Mouse (Mus musculus) liver, embryonic 14.5 days (tissue): ENCODE data around the gene Med24. TPM values are rescaled to one million over a fixed set of nuclear protein-coding genes. Genes with fewer than 3 reads are reported as not detected.
A peak's percentile ranks its signal among the peaks of the same experiment; 100 is the strongest.

Experiments
- ATAC-seq: fragments of 200-750 bp; cut with Nextera tagmentation; 2 replicates; pipeline ENCODE4 v1.8.0; 2017; ENCODE audit warnings: moderate number of reproducible peaks, mild to moderate bottlenecking, moderate library complexity; ENCODE audit not compliant: insufficient read depth
- DNase-seq, 3 experiments: peaks; one replicate each; pipeline ENCODE4 v3.0.0-alpha.2; 2012 to 2013; ENCODE audit warnings: low read depth in 3 of 3, low spot score in 3 of 3
- H3K27ac ChIP-seq: fragments of 300-500 bp; sonication (generic); 2 replicates; pipeline ENCODE4 v1.5.1; 2014; ENCODE audit warnings: moderate library complexity, mild to moderate bottlenecking, control low read depth, inconsistent platforms
- H3K27me3 ChIP-seq: fragments of 300-500 bp; sonication (generic); 2 replicates; pipeline ENCODE4 v1.6.1; 2014; ENCODE audit warnings: mild to moderate bottlenecking, low read length, moderate library complexity; ENCODE audit not compliant: control insufficient read depth, insufficient read depth
- H3K36me3 ChIP-seq: fragments of 300-500 bp; sonication (generic); replicated peaks from 2 replicates; pipeline ENCODE4 v1.6.1; 2014; ENCODE audit warnings: low read depth; ENCODE audit not compliant: control insufficient read depth, insufficient read depth
- H3K4me1 ChIP-seq, 2 experiments: fragments of 200-500 bp in 1 of 2; fragments of 300-500 bp in 1 of 2; sonication (generic) in 1 of 2; replicated peaks; 2 replicates each; pipeline ENCODE4 v1.6.1; 2012 to 2014; ENCODE audit warnings: antibody characterized with exemption in 1 of 2, inconsistent platforms in 1 of 2, low read length in 1 of 2; ENCODE audit not compliant: control insufficient read depth in 2 of 2, insufficient read depth in 2 of 2
- H3K4me2 ChIP-seq: fragments of 300-500 bp; sonication (generic); 2 replicates; pipeline ENCODE4 v1.6.1; 2014; ENCODE audit warnings: low read depth, mild to moderate bottlenecking, control low read depth, moderate library complexity
- H3K4me3 ChIP-seq, 2 experiments: fragments of 200-500 bp in 1 of 2; fragments of 300-500 bp in 1 of 2; sonication (generic) in 1 of 2; 2 replicates each; pipeline ENCODE4 v1.5.1; 2012 to 2014; ENCODE audit warnings: low read depth in 2 of 2, low read length in 2 of 2, mild to moderate bottlenecking in 2 of 2, control low read depth in 1 of 2, inconsistent platforms in 1 of 2, moderate library complexity in 1 of 2; ENCODE audit not compliant: insufficient read depth in 1 of 2
- H3K9ac ChIP-seq: fragments of 300-500 bp; sonication (generic); replicated peaks from 2 replicates; pipeline ENCODE4 v1.6.1; 2014; ENCODE audit warnings: mild to moderate bottlenecking, control low read depth, moderate library complexity
- H3K9me3 ChIP-seq: fragments of 300-500 bp; sonication (generic); 2 replicates; pipeline ENCODE4 v1.6.1; 2016; ENCODE audit warnings: low read length, mixed read lengths; ENCODE audit not compliant: control insufficient read depth
- CTCF ChIP-seq: IDR thresholded peaks from 2 replicates; pipeline ENCODE4 v1.5.1; 2016; ENCODE audit warnings: antibody characterized with exemption, low read depth, control low read depth
- EP300 ChIP-seq: IDR thresholded peaks from 2 replicates; pipeline ENCODE4 v1.6.1; 2016; ENCODE audit warnings: antibody characterized with exemption, low read depth
- WGBS: fragments of 180-500 bp; shearing (Covaris S2); extraction: QIAGEN DNeasy Blood & Tissue Kit; methylation state at CpG from one replicate; pipeline ENCODE4 v1.1.7; 2014; ENCODE audit not compliant: insufficient replicate concordance; 5-methylcytosine and 5-hydroxymethylcytosine counted together
- polyA plus RNA-seq, 2 experiments: library from polyadenylated mRNA; depleted of rRNA in 1 of 2; stranded (reverse) in 1 of 2; unstranded in 1 of 2; fragments of >200 nt; fragmentation: Nextera tagmentation in 1 of 2; extraction: Ambion mirVana in 1 of 2; gene quantifications; 2 replicates each; pipeline versions ENCODE4 v1.2.1 to v1.2.3; 2012 to 2014

Med24 gene
- polyA plus RNA-seq, 2 experiments: 21.3 to 25.0 TPM

DNA sequence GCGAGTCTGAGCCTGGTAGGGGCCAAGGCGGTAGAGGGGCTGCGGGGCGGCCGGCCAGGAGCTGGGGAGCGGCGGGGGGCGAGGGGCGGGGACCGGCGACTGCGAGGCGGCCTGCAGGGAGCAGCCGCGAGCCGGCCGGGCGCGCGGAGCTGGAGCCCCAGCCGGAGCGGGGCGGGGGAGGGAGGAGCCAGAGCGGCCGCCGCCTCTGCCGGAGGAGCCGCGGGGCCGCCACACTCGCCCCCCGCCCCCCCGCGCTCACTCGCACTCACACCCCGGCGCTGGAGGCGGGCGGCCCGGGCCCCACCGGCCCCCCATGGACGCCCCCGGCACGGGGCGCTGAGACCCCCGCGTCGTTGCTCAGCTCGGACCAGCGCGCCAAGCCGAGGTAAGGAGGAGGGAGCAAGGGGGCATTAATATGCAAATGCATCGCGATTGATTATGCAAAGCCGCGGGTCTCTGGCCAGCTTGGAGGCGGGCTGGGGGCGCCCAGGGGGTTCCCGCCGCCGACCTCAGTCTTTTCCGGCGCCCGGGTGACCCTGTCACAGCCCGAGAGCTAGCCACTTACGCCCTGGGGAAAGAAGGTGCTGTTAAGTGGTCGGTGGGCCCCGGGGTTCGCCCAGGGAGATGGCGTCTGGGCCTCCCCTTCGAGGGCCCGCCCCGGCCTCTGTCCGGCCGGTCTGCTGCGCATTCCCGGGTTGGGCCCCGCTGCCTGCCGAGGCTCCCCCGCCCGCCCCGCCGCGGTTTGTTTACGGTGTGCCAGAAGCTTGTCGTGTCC is 12.6 kb upstream of the Med24 start:
- Histone ChIP-seq H3K9me3 (no peaks in the 10 kb centered on the region), H3K27me3 (no peaks in the 10 kb centered on the region), H3K9ac (peak overlapping the region; percentile 90), H3K36me3 (no peaks in the 10 kb centered on the region), H3K4me1 (peaks cover 44 to 60% of the 10 kb centered on the region in 2 experiments), H3K4me3 (peak overlapping the region; percentile 89 to 91), H3K4me2 (peak overlapping the region; percentile 81), H3K27ac (peak overlapping the region; percentile 78)
- no peak for TF ChIP-seq EP300
- no peak; the same call in 1 of the 2 replicates for TF ChIP-seq CTCF
- peak; percentile 75 for ATAC-seq
- WGBS: under 1% methylated on average over 83 of the region's 86 CpGs
- DNase-seq: peak in 1 of 3 experiments; percentile 59

DNA sequence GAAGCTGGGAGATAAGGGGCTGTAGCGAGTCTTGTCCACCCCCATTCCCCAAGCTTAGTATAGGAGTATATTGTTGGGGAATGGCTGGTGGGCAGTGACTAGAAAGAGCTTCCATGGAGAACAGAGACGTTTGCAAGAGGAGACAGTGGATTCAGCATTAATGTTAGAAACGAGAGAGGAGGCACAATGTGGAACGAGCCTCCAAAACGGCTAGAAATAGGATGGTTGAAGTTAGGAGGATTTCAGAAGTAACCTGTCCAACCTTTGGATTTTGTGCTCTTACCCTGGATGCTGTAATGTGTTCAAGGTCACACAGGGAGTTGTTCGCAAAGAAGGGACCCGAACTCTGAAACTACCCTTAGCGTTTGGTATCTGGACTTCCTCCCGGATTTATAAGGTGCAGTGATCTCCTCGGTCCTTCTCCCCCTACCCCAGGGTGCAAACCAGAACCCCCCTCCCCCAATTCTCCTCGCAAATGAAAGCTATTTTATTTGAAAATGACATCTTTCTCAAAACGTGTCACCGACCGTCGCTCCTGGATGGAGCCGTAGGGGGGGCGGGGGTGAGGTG is 11.9 kb upstream of the Med24 start:
- TF ChIP-seq CTCF (no peak; the same call in 1 of the 2 replicates), EP300 (no peak)
- Histone ChIP-seq H3K27ac (peak overlapping the region; percentile 78), H3K4me3 (peak overlapping the region; percentile 72 to 89), H3K36me3 (no peaks in the 10 kb centered on the region), H3K4me1 (peaks cover 37 to 53% of the 10 kb centered on the region in 2 experiments), H3K27me3 (no peaks in the 10 kb centered on the region), H3K9ac (peak overlapping the region; percentile 78), H3K4me2 (peak overlapping the region; percentile 81), H3K9me3 (no peaks in the 10 kb centered on the region)
- WGBS: 0% methylated on average over 17 of the region's 17 CpGs
- DNase-seq: no peak
- ATAC-seq: peak; percentile 10; the same call in 1 of the 2 replicates

DNA sequence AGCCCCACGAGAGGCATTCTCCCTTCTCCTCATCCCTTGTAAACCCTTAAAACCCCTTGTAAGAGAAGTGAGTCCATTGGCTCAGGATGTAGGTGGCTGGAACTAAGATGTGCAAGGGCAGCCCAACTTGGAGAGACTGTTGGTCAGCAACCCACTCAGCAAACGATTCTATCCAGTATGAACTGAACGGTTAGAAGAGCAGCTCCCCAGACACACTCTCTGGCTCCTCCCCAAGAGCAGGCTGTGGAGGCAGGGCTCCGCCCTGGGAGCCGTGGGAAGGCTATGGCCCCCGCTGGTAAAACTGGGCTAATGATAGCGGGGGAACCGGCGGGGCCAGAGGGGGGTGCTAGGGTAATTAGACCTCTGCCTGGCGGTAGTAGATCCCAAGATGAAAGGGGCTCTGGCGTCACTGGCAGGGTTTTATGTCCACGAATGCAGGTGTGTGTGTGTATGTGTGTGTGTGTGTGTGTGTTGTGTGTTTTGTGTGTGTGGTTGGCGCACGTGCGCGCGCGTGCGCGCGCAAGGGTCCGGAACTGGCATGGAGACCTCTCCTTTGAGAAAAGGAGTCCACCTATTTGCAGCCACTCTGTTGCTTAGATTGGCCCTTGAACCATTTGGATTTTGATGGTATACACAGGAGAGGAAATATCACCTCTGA is 11.3 kb upstream of the Med24 start, which contains the start of gene Thra:
Thra (plus strand) TSS at position 246 of the 658 bp plus-strand sequence.
- Histone ChIP-seq H3K4me3 (peak within 1 kb of the TSS; percentile 72 to 89), H3K9ac (peak within 1 kb of the TSS; percentile 78), H3K9me3 (no peaks in the 10 kb centered on the region), H3K27me3 (no peaks in the 10 kb centered on the region), H3K4me1 (peaks cover 36 to 47% of the 10 kb centered on the region in 2 experiments), H3K4me2 (peak within 1 kb of the TSS; percentile 81), H3K36me3 (no peaks in the 10 kb centered on the region), H3K27ac (peak within 1 kb of the TSS; percentile 78)
- DNase-seq (peak in 2 of 3 experiments; percentile 63 to 64), ATAC-seq (peak; percentile 77)
- WGBS: under 1% methylated on average over 22 of the region's 22 CpGs
- no peak for TF ChIP-seq CTCF
- no peak for TF ChIP-seq EP300

DNA sequence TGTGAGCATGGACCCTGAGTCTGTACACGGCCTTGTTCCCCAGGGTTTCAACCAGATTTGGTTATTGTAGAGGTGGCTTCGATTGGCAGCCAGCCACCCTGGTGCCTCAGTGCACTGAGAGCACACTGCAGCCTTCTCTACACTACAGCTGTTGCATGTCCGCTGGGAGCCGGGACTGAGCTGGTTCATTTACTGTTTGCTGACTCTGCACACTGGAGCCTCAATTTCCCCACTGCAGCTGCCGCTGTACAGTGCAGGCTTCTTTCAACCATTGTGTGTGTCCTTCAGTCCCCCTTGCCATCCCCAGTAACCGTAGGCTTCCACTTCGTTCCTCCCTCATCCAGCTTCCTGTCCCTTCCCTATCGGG is 10.8 kb upstream of the Med24 start:
- peak; percentile 16; the same call in 1 of the 2 replicates for ATAC-seq
- H3K36me3 ChIP-seq: no peaks in the 10 kb centered on the region
- no peak for TF ChIP-seq CTCF
- TF ChIP-seq EP300: no peak
- H3K4me2 ChIP-seq: peak overlapping the region; percentile 81
- WGBS: 18% methylated on average over 8 of the region's 8 CpGs
- H3K9ac ChIP-seq: peak overlapping the region; percentile 78
- H3K27ac ChIP-seq: peak overlapping the region; percentile 78
- H3K4me3 ChIP-seq: peak overlapping the region; percentile 72 to 89
- DNase-seq: no peak
- H3K4me1 ChIP-seq: peaks cover 36 to 47% of the 10 kb centered on the region in 2 experiments
- H3K27me3 ChIP-seq: no peaks in the 10 kb centered on the region
- H3K9me3 ChIP-seq: no peaks in the 10 kb centered on the region

DNA sequence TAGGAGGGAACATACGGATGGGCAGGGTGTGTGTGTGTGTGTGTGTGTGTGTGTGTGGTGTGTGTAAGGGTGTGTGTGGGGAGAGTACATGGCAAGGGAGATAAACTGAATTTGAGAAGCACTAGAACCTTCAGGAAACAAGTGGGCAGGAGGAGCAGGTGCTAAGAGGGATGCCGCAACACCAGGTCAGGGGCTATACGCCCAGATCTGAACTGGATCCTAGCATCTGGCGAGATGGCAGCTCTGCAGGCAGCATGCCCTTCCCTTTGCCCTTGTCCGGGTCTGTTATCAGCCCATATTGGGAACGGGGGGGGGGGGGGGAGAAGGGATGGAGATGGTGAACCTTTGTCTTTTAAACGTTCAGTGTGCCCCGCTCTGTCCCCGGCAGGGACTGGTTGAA is 9.7 kb upstream of the Med24 start:
- DNase-seq: no peak
- Histone ChIP-seq H3K9ac (no peak overlapping the region), H3K36me3 (no peaks in the 10 kb centered on the region), H3K4me3 (no peak overlapping the region), H3K4me2 (peak overlapping the region; percentile 25), H3K27ac (no peak overlapping the region), H3K4me1 (peaks cover 31 to 38% of the 10 kb centered on the region in 2 experiments), H3K9me3 (peaks cover 4% of the 10 kb centered on the region), H3K27me3 (no peaks in the 10 kb centered on the region)
- WGBS: 34% methylated on average over 9 of the region's 9 CpGs
- no peak for ATAC-seq
- TF ChIP-seq EP300 (no peak), CTCF (no peak)
